ENCODE assay signal across 33 mouse cellular contexts in the genomic region with DNA sequence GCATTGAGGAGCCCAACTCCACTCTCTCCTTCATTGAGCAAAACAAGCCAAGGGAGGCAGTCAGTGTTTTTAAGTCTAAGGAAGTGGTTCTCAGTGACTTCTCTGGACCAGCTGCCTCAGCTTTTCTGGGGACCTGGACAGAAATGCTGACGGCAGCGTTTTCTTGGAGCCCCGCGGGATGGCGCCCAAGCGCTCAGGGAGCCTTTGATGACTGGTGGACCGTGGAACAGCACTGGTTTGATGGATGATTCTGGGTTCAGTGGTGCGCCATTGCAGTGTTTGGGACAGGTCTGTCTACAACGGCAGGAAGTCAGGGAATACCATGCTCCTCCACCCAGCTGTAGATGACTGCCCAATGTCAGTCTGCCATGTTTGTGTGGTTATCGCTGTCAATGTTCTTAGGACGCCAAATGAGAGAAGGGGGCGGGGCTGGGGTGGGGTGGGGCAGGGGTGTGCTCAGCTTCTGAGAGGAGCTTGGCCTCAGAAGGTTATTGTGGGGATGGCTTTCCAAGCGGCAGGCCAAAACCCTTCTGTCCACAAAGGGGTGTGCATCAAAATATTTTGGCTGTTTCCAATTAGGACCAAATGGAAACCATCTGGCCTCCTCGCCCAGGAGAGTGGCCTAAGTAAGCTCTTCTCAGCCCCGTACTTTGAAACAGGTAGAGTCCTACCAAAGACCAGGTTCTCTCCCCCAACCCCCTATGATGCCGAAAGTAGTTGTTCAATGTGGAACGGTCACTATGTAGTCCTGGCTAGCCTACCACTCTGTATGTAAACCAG. TPM values are rescaled to one million over a fixed set of nuclear protein-coding genes. Genes with fewer than 3 reads are reported as not detected.
DNase-seq lines count a peak whose midpoint lies in the region; ATAC-seq and TF ChIP-seq lines count a peak whose summit lies in the region.
"Had no signal": no experiment of that assay in that cellular context is flagged by ENCODE, and none has a peak within 500 bp of the region (broad histone marks: within the 10 kb centered on the region; RNA-seq: fewer than 3 reads in every experiment).

No protein-coding gene starts in this region.

- H3K9me3 ChIP-seq in embryonic facial prominence, embryonic 10.5 days = 0 out of 2 replicates have a peak, but pooled peaks cover 3% of the 10 kb centered on the region
- H3K9me3 ChIP-seq in limb, embryonic 13.5 days = peaks cover under 1% of the 10 kb centered on the region; the same call in 1 of the 2 replicates
- no peaks in the 10 kb centered on the region for H3K9me3 ChIP-seq in midbrain, embryonic 10.5 days (replicated peaks)
- H3K9me3 ChIP-seq: embryonic facial prominence, embryonic 15.5 days; forebrain, embryonic 15.5 days; heart, embryonic 10.5 days; liver, embryonic 15.5 days; lung, embryonic 15.5 days had no signal

- TF ChIP-seq CTCF in testis, adult 2 months (IDR thresholded peaks at IDR 0.05; ENCODE audit: control insufficient read depth, insufficient read depth, insufficient replicate concordance, low read depth, low read length) = no peak
- TF ChIP-seq CTCF in layer of hippocampus, adult 2 months (conservative IDR thresholded peaks at IDR 0.05) = no peak

- H3K27ac ChIP-seq in testis, adult 2 months (ENCODE audit: control insufficient read depth, insufficient read depth, low read depth, low read length) = no peak overlapping the region
- peak overlapping the region; percentile 67 for H3K27ac ChIP-seq in embryonic facial prominence, embryonic 10.5 days (replicated peaks)
- H3K27ac ChIP-seq in limb, embryonic 13.5 days = no peak overlapping the region
- H3K27ac ChIP-seq in midbrain, embryonic 10.5 days (replicated peaks) = no peak overlapping the region
- H3K27ac ChIP-seq in layer of hippocampus, adult 2 months = no peak overlapping the region
- H3K27ac ChIP-seq: embryonic facial prominence, embryonic 15.5 days; forebrain, embryonic 15.5 days; heart, embryonic 10.5 days; hindbrain, postnatal 0 days; liver, embryonic 15.5 days; lung, embryonic 15.5 days had no signal

- H3K9ac ChIP-seq in limb, embryonic 13.5 days = no peak overlapping the region
- H3K9ac ChIP-seq: embryonic facial prominence, embryonic 15.5 days; forebrain, embryonic 15.5 days; liver, embryonic 15.5 days; lung, embryonic 15.5 days had no signal

- no peaks in the 10 kb centered on the region for H3K27me3 ChIP-seq in testis, adult 2 months (ENCODE audit: control insufficient read depth, insufficient read depth, low read length)
- no peaks in the 10 kb centered on the region for H3K27me3 ChIP-seq in embryonic facial prominence, embryonic 10.5 days (replicated peaks; ENCODE audit: low read depth, poor library complexity, severe bottlenecking)
- H3K27me3 ChIP-seq in limb, embryonic 13.5 days = no peaks in the 10 kb centered on the region
- H3K27me3 ChIP-seq in midbrain, embryonic 10.5 days (ENCODE audit: low read depth, poor library complexity, severe bottlenecking) = no peaks in the 10 kb centered on the region
- H3K27me3 ChIP-seq: embryonic facial prominence, embryonic 15.5 days; forebrain, embryonic 15.5 days; liver, embryonic 15.5 days; lung, embryonic 15.5 days; Patski had no signal

- WGBS in embryonic facial prominence, embryonic 10.5 days = 67% methylated on average over 17 of the region's 17 CpGs
- 47% methylated on average over 17 of the region's 17 CpGs for WGBS in limb, embryonic 13.5 days
- WGBS in midbrain, embryonic 10.5 days = 79% methylated on average over 17 of the region's 17 CpGs

- peak overlapping the region; percentile 36 for H3K4me3 ChIP-seq in testis, adult 2 months (ENCODE audit: control insufficient read depth, low read depth, low read length)
- no peak overlapping the region for H3K4me3 ChIP-seq in embryonic facial prominence, embryonic 10.5 days
- H3K4me3 ChIP-seq in limb, embryonic 13.5 days = no peak overlapping the region
- H3K4me3 ChIP-seq in midbrain, embryonic 10.5 days = no peak overlapping the region
- no peak overlapping the region for H3K4me3 ChIP-seq in layer of hippocampus, adult 2 months
- H3K4me3 ChIP-seq: embryonic facial prominence, embryonic 15.5 days; forebrain, embryonic 15.5 days; heart, embryonic 10.5 days; liver, embryonic 15.5 days; lung, embryonic 15.5 days; megakaryocyte, embryonic 14.5 days had no signal

- H3K36me3 ChIP-seq in testis, adult 2 months (ENCODE audit: control insufficient read depth, insufficient read depth, low read length) = no peaks in the 10 kb centered on the region
- H3K36me3 ChIP-seq in embryonic facial prominence, embryonic 10.5 days (replicated peaks) = no peaks in the 10 kb centered on the region
- H3K36me3 ChIP-seq in limb, embryonic 13.5 days = no peaks in the 10 kb centered on the region
- no peaks in the 10 kb centered on the region for H3K36me3 ChIP-seq in midbrain, embryonic 10.5 days
- H3K36me3 ChIP-seq: embryonic facial prominence, embryonic 15.5 days; forebrain, embryonic 15.5 days; G1E; heart, embryonic 10.5 days; liver, embryonic 15.5 days; lung, embryonic 15.5 days had no signal

- peaks cover 5% of the 10 kb centered on the region for H3K4me1 ChIP-seq in testis, adult 2 months (ENCODE audit: control insufficient read depth, insufficient read depth, low read length)
- peaks cover 36% of the 10 kb centered on the region for H3K4me1 ChIP-seq in embryonic facial prominence, embryonic 10.5 days
- H3K4me1 ChIP-seq in limb, embryonic 13.5 days = peaks cover 19% of the 10 kb centered on the region
- H3K4me1 ChIP-seq in midbrain, embryonic 10.5 days = peaks cover 14% of the 10 kb centered on the region
- H3K4me1 ChIP-seq: liver, embryonic 15.5 days; megakaryocyte, embryonic 14.5 days had no signal

- no peak for TF ChIP-seq POLR2A in testis, adult 2 months (IDR thresholded peaks at IDR 0.05; ENCODE audit: control insufficient read depth, low read depth, low read length)

- H3K4me2 ChIP-seq in limb, embryonic 13.5 days (replicated peaks) = peak overlapping the region; percentile 16; the same call in 1 of the 2 replicates
- H3K4me2 ChIP-seq: embryonic facial prominence, embryonic 15.5 days; forebrain, embryonic 15.5 days; liver, embryonic 15.5 days; lung, embryonic 15.5 days had no signal

- no peak for ATAC-seq in limb, embryonic 13.5 days (ENCODE audit: low FRiP score, low read depth)
- ATAC-seq: activated CD4-positive, CD25-positive, alpha-beta regulatory T cell, adult 4 months; forebrain, embryonic 15.5 days; hindbrain, postnatal 0 days; intestine, embryonic 16.5 days; Patski had no signal

- DNase-seq in testis, postnatal 14 days (ENCODE audit: low spot score) = no peak
- DNase-seq in R1 (ENCODE audit: low read depth, low spot score) = peak; percentile 71
- DNase-seq in embryonic facial prominence, embryonic 10.5 days (ENCODE audit: low spot score) = peak; percentile 52
- no peak for DNase-seq in midbrain, embryonic 10.5 days (ENCODE audit: low spot score)
- DNase-seq in adrenal gland, postnatal 14 days = no peak
- DNase-seq in layer of hippocampus, adult 2 months (ENCODE audit: low spot score in 2 of 2) = no peak
- DNase-seq: adrenal gland, postnatal 10 days; cerebellum, adult 9-10 months; heart, postnatal 4 days; kidney, adult 9 months; kidney, postnatal 36 days; layer of hippocampus, adult 9-11 months; liver; lung, postnatal 36 days; midbrain, embryonic 14.5 days; right cerebral cortex, postnatal 14 days; spleen, adult 18-20 months; thymus, postnatal 36 days had no signal

RNA-seq across cellular contexts. Expression of a gene that starts 20.8 kb away (rescaled TPM):
- polyA plus RNA-seq in testis, adult 2 months (2012; rRNA removed) = 8.7 and 9.3 TPM in 2 replicates
- polyA plus RNA-seq in embryonic facial prominence, embryonic 10.5 days (2016; fragmentation: Nextera tagmentation; extraction: Ambion mirVana) = not detected in 2 replicates
- polyA plus RNA-seq in limb, embryonic 13.5 days (2015; fragmentation: Nextera tagmentation; extraction: Ambion mirVana) = 0.14 TPM in 1 of 2 replicates, not detected in the other
- polyA plus RNA-seq in midbrain, embryonic 10.5 days (2016; fragmentation: Nextera tagmentation; extraction: Ambion mirVana) = not detected in 2 replicates
- total RNA-seq in adrenal gland, postnatal 14 days (2021) = not detected in 2 replicates
- under 1 TPM in 1 of 2 experiments, not detected in 1; 0.34 TPM for total RNA-seq in layer of hippocampus, adult 2 months (2021)
- total RNA-seq: heart, postnatal 4 days had no signal
- polyA plus RNA-seq: activated CD4-positive, CD25-positive, alpha-beta regulatory T cell, adult 4 months; G1E; heart, embryonic 10.5 days; heart, embryonic 16.5 days; intestine, embryonic 16.5 days; midbrain, embryonic 14.5 days; neural tube, embryonic 11.5 days; Patski had no signal

RNA-seq across cellular contexts. Expression of a gene that starts 25.8 kb away (rescaled TPM):
- polyA plus RNA-seq in testis, adult 2 months (2012; rRNA removed) = 321 and 364 TPM in 2 replicates
- 264 and 272 TPM in 2 replicates for polyA plus RNA-seq in embryonic facial prominence, embryonic 10.5 days (2016; fragmentation: Nextera tagmentation; extraction: Ambion mirVana)
- polyA plus RNA-seq in limb, embryonic 13.5 days (2015; fragmentation: Nextera tagmentation; extraction: Ambion mirVana) = 246 and 254 TPM in 2 replicates
- polyA plus RNA-seq in midbrain, embryonic 10.5 days (2016; fragmentation: Nextera tagmentation; extraction: Ambion mirVana) = 280 and 283 TPM in 2 replicates
- 72.4 and 75.7 TPM in 2 replicates for total RNA-seq in adrenal gland, postnatal 14 days (2021)
- 10 to 100 TPM; 57.2 to 58.1 TPM for total RNA-seq in layer of hippocampus, adult 2 months (2021)

Comparison
In these comparisons a context has a peak if more than half of its experiments do, and no peak if none do; other contexts are left out.
1. DNase-seq: peak in R1 (single experiment) and embryonic facial prominence, embryonic 10.5 days (single experiment); none in testis, postnatal 14 days (single experiment), midbrain, embryonic 10.5 days (single experiment), adrenal gland, postnatal 14 days (single experiment) and layer of hippocampus, adult 2 months (0 of 2).